Mouse (Mus musculus) cerebellum, postnatal 36 days (tissue): ENCODE data around the gene Ifnk.

Source experiments
- DNase-seq, 2 experiments: peaks; one replicate each; pipeline ENCODE4 v3.0.0; 2021 to 2022; ENCODE audit warnings: mixed read lengths in 2 of 2

Ifnk gene

GRCm38 (mm10) chr4:35151756-35152155, at the start of gene Ifnk:
Gene Ifnk (plus strand): TSS chr4:35152056.
- DNase-seq = no peak

GRCm38 (mm10) chr4:35105115-35105773, 46.6 kb upstream of the Ifnk start:
- no peak for DNase-seq

- DNase-seq = no peak
Measured at GRCm38 (mm10) chr4:35112452-35112851, 39.4 kb upstream of the Ifnk start.

GRCm38 (mm10) chr4:35113516-35114248, 38.2 kb upstream of the Ifnk start:
- no peak for DNase-seq

GRCm38 (mm10) chr4:35114950-35115349, 36.9 kb upstream of the Ifnk start:
- DNase-seq = no peak

- no peak for DNase-seq
Measured at GRCm38 (mm10) chr4:35115933-35116332, 35.9 kb upstream of the Ifnk start.

GRCm38 (mm10) chr4:35117144-35117543, 34.7 kb upstream of the Ifnk start:
- DNase-seq = no peak

GRCm38 (mm10) chr4:35118851-35119250, 33.0 kb upstream of the Ifnk start:
- DNase-seq = no peak

- DNase-seq = no peak
Measured at GRCm38 (mm10) chr4:35120159-35120558, 31.7 kb upstream of the Ifnk start.

- no peak for DNase-seq
Measured at GRCm38 (mm10) chr4:35120575-35120974, 31.3 kb upstream of the Ifnk start.

- DNase-seq = no peak
Measured at GRCm38 (mm10) chr4:35121060-35121459, 30.8 kb upstream of the Ifnk start.

- DNase-seq = no peak
Measured at GRCm38 (mm10) chr4:35123087-35123486, 28.8 kb upstream of the Ifnk start.

GRCm38 (mm10) chr4:35124027-35124426, 27.8 kb upstream of the Ifnk start:
- no peak for DNase-seq

GRCm38 (mm10) chr4:35125299-35125777, 26.5 kb upstream of the Ifnk start:
- DNase-seq = no peak

GRCm38 (mm10) chr4:35126776-35127175, 25.1 kb upstream of the Ifnk start:
- DNase-seq = no peak

- no peak for DNase-seq
Measured at GRCm38 (mm10) chr4:35127759-35128158, 24.1 kb upstream of the Ifnk start.

- no peak for DNase-seq
Measured at GRCm38 (mm10) chr4:35130411-35130948, 21.4 kb upstream of the Ifnk start.

GRCm38 (mm10) chr4:35131592-35131991, 20.3 kb upstream of the Ifnk start:
- no peak for DNase-seq

- DNase-seq = no peak
Measured at GRCm38 (mm10) chr4:35133411-35133810, 18.4 kb upstream of the Ifnk start.

GRCm38 (mm10) chr4:35134846-35135611, 16.8 kb upstream of the Ifnk start:
- DNase-seq = no peak

- DNase-seq = no peak
Measured at GRCm38 (mm10) chr4:35135806-35136205, 16.1 kb upstream of the Ifnk start.

GRCm38 (mm10) chr4:35136996-35137395, 14.9 kb upstream of the Ifnk start:
- no peak for DNase-seq

GRCm38 (mm10) chr4:35138077-35138476, 13.8 kb upstream of the Ifnk start:
- no peak for DNase-seq
